Comparison of ENCODE assay signal across 8 mouse cellular contexts in genomic region chrX:157491944-157492726, GRCm38 (mm10). TPM values are rescaled to one million over a fixed set of nuclear protein-coding genes. Genes with fewer than 3 reads are reported as not detected.
DNase-seq lines count a peak whose midpoint lies in the region; ATAC-seq and TF ChIP-seq lines count a peak whose summit lies in the region.

Gene Sms (minus strand): TSS chrX:157492287.

- no peaks in the 10 kb centered on the region for H3K79me2 ChIP-seq in heart, adult 2 months (replicated peaks; ENCODE audit: control insufficient read depth, insufficient read depth, low read length)
- no peaks in the 10 kb centered on the region for H3K79me2 ChIP-seq in liver, adult 2 months (ENCODE audit: control insufficient read depth, insufficient read depth, low read length)

- no peak for TF ChIP-seq EP300 in heart, adult 2 months (IDR thresholded peaks at IDR 0.05; ENCODE audit: insufficient read depth, low read depth, low read length)

- H3K9ac ChIP-seq in embryonic facial prominence, embryonic 12.5 days, result peak within 1 kb of the TSS; percentile 81
- peak within 1 kb of the TSS; percentile 93 for H3K9ac ChIP-seq in heart, adult 2 months (ENCODE audit: low read depth, low read length)
- peak within 1 kb of the TSS; percentile 85 for H3K9ac ChIP-seq in liver, adult 2 months (ENCODE audit: low read depth, low read length)

- H3K9me3 ChIP-seq in embryonic facial prominence, embryonic 12.5 days, result no peaks in the 10 kb centered on the region

- peak within 1 kb of the TSS; percentile 83 for H3K27ac ChIP-seq in embryonic facial prominence, embryonic 12.5 days
- peak within 1 kb of the TSS; percentile 52; the same call in 1 of the 2 replicates for H3K27ac ChIP-seq in heart, adult 2 months
- H3K27ac ChIP-seq in liver, adult 2 months (replicated peaks; ENCODE audit: insufficient read depth, low read depth, low read length), result peak within 1 kb of the TSS; percentile 47; the same call in 1 of the 2 replicates

- WGBS in embryonic facial prominence, embryonic 12.5 days, result 28% methylated on average over 34 of the region's 45 CpGs
- WGBS in heart, adult 2 months, result 32% methylated on average over 21 of the region's 45 CpGs
- 8% methylated on average over 36 of the region's 45 CpGs for WGBS in liver, adult 2 months

- H3K4me3 ChIP-seq in embryonic facial prominence, embryonic 12.5 days, result peak within 1 kb of the TSS; percentile 61
- peak within 1 kb of the TSS; percentile 59 for H3K4me3 ChIP-seq in heart, adult 2 months
- H3K4me3 ChIP-seq in liver, adult 2 months (ENCODE audit: insufficient read depth, low read depth, low read length), result peak within 1 kb of the TSS; percentile 88

- peak; percentile 89 for DNase-seq in A20 (ENCODE audit: low read depth, low spot score)
- peak; percentile 81 for DNase-seq in adrenal gland, postnatal 10 days
- DNase-seq in heart, adult 2 months, result peak; percentile 72 to 79
- DNase-seq in kidney, adult 8-10 months, result peak; percentile 36 to 42
- DNase-seq in liver, adult 2 months (ENCODE audit: extremely low read depth, low read depth, low spot score), result peak; percentile 48
- peak; percentile 73 for DNase-seq in splenic B cell, adult 2 months (ENCODE audit: low read depth, low spot score)

- no peak for TF ChIP-seq POLR2A in heart, adult 2 months (IDR thresholded peaks at IDR 0.05; ENCODE audit: insufficient read depth, low read depth, low read length)
- no peak for TF ChIP-seq POLR2A in liver, adult 2 months (IDR thresholded peaks at IDR 0.05; ENCODE audit: extremely low read depth, insufficient read depth, low read length)

- H3K27me3 ChIP-seq in embryonic facial prominence, embryonic 12.5 days, result no peaks in the 10 kb centered on the region
- H3K27me3 ChIP-seq in heart, adult 2 months (ENCODE audit: control insufficient read depth, insufficient read depth, low read length), result no peaks in the 10 kb centered on the region
- no peaks in the 10 kb centered on the region for H3K27me3 ChIP-seq in liver, adult 2 months (ENCODE audit: control insufficient read depth, insufficient read depth, low read length)
- H3K27me3 ChIP-seq in splenic B cell, adult 2 months (ENCODE audit: control insufficient read depth, insufficient read depth, low read length, poor library complexity, severe bottlenecking), result no peaks in the 10 kb centered on the region

- no peaks in the 10 kb centered on the region for H3K36me3 ChIP-seq in embryonic facial prominence, embryonic 12.5 days
- H3K36me3 ChIP-seq in heart, adult 2 months (ENCODE audit: control insufficient read depth, insufficient read depth, low read length), result no peaks in the 10 kb centered on the region
- H3K36me3 ChIP-seq in liver, adult 2 months (ENCODE audit: control insufficient read depth, insufficient read depth, low read length), result no peaks in the 10 kb centered on the region
- H3K36me3 ChIP-seq in splenic B cell, adult 2 months (ENCODE audit: control insufficient read depth, insufficient read depth, low read length, poor library complexity, severe bottlenecking), result no peaks in the 10 kb centered on the region

- peak within 1 kb of the TSS; percentile 48 for H3K4me2 ChIP-seq in embryonic facial prominence, embryonic 12.5 days (replicated peaks)

- TF ChIP-seq CTCF in heart, adult 2 months (IDR thresholded peaks at IDR 0.05), result no peak
- TF ChIP-seq CTCF in liver, adult 2 months (IDR thresholded peaks at IDR 0.05; ENCODE audit: low read depth, low read length), result no peak

- ATAC-seq in embryonic facial prominence, embryonic 12.5 days (ENCODE audit: insufficient number of reproducible peaks, insufficient read depth, low FRiP score, low TSS enrichment), result peak; percentile 88
- peak; percentile 63 for ATAC-seq in monocyte, adult 5-6 weeks (replicated peaks; ENCODE audit: insufficient number of reproducible peaks, low FRiP score, low TSS enrichment, poor library complexity, severe bottlenecking)

- intact Hi-C loops in heart, adult 2 months (cut with DNase I), result loop anchor here (2.0 kb wide), 1 partner anchor 107 kb away; the partner anchor contains the start of gene Mbtps2

- H3K4me1 ChIP-seq in embryonic facial prominence, embryonic 12.5 days, result no peaks in the 10 kb centered on the region
- H3K4me1 ChIP-seq in heart, adult 2 months (ENCODE audit: control insufficient read depth, insufficient read depth, low read length), result peaks cover 2% of the 10 kb centered on the region; the same call in 1 of the 2 replicates
- no peaks in the 10 kb centered on the region for H3K4me1 ChIP-seq in liver, adult 2 months (ENCODE audit: control insufficient read depth, insufficient read depth, low read length)

RNA-seq across cellular contexts. Expression of gene Sms, which starts in this region (rescaled TPM):
- 10 to 100 TPM; 14.9 to 22.7 TPM for total RNA-seq in adrenal gland, postnatal 10 days (2021)
- polyA plus RNA-seq in embryonic facial prominence, embryonic 12.5 days (2016; fragmentation: Nextera tagmentation; extraction: Ambion mirVana), result 69.8 and 70.1 TPM in 2 replicates
- 10 to 100 TPM; 41.4 to 56.7 TPM for total RNA-seq in heart, adult 2 months (2021)
- polyA plus RNA-seq in heart, adult 2 months (2012; rRNA removed), result 18.3 and 23.7 TPM in 2 replicates
- total RNA-seq in liver, adult 2 months (2014; rRNA removed), result 5.5 and 7.5 TPM in 2 replicates
- 2.3 and 3.2 TPM in 2 replicates for polyA plus RNA-seq in liver, adult 2 months (2012; rRNA removed)
- total RNA-seq in monocyte, adult 5-6 weeks (2017), result 54.5 to 62.7 TPM (median 58.7 TPM) in 3 replicates

Comparison
In these comparisons a context has a peak if more than half of its experiments do, and no peak if none do; other contexts are left out.
1. Peak in every context shown above with its lines: DNase-seq, ATAC-seq, H3K4me3 ChIP-seq and H3K27ac ChIP-seq.
2. DNase-seq: peak in every context shown above with its lines; median percentile 89 in A20; 81 in adrenal gland, postnatal 10 days; 76 in heart, adult 2 months; 73 in splenic B cell, adult 2 months; 48 in liver, adult 2 months; 39 in kidney, adult 8-10 months.